Mouse (Mus musculus) liver, adult 2 months (tissue): ENCODE data around the gene Loxl3. TPM values are rescaled to one million over a fixed set of nuclear protein-coding genes. Genes with fewer than 3 reads are reported as not detected.

Experiments
- DNase-seq: peaks from one replicate; pipeline ENCODE4 v3.0.0-alpha.2; 2011; ENCODE audit warnings: low read depth, low spot score; ENCODE audit errors: extremely low read depth
- H3K27ac ChIP-seq: fragments of 200-500 bp; replicated peaks from 2 replicates; pipeline ENCODE4 v1.5.1; 2012; ENCODE audit warnings: low read depth, mild to moderate bottlenecking, control low read depth, inconsistent platforms, low read length; ENCODE audit not compliant: insufficient read depth
- H3K27me3 ChIP-seq: fragments of 200-500 bp; 2 replicates; pipeline ENCODE4 v1.6.1; 2012; ENCODE audit warnings: mild to moderate bottlenecking, moderate library complexity, low read length, inconsistent platforms; ENCODE audit not compliant: control insufficient read depth, insufficient read depth
- H3K36me3 ChIP-seq: fragments of 200-500 bp; 2 replicates; pipeline ENCODE4 v1.6.1; 2012; ENCODE audit warnings: low read length, inconsistent platforms; ENCODE audit not compliant: control insufficient read depth, insufficient read depth
- H3K4me1 ChIP-seq: fragments of 200-500 bp; 2 replicates; pipeline ENCODE4 v1.6.1; 2011; ENCODE audit warnings: low read length; ENCODE audit not compliant: control insufficient read depth, insufficient read depth
- H3K4me3 ChIP-seq: fragments of 200-500 bp; 2 replicates; pipeline ENCODE4 v1.5.1; 2011; ENCODE audit warnings: low read depth, mild to moderate bottlenecking, control low read depth, low read length, moderate library complexity; ENCODE audit not compliant: insufficient read depth
- H3K79me2 ChIP-seq: fragments of 200-500 bp; 2 replicates; pipeline ENCODE4 v1.6.1; 2012; ENCODE audit warnings: inconsistent platforms, mild to moderate bottlenecking, low read length, moderate library complexity; ENCODE audit not compliant: control insufficient read depth, insufficient read depth
- H3K9ac ChIP-seq: fragments of 200-500 bp; 2 replicates; pipeline ENCODE4 v1.6.1; 2012; ENCODE audit warnings: low read depth, mild to moderate bottlenecking, control low read depth, inconsistent platforms, low read length
- CTCF ChIP-seq: fragments of 200-500 bp; IDR thresholded peaks from 2 replicates; pipeline ENCODE4 v1.5.1; 2011; ENCODE audit warnings: low read depth, low read length, control low read depth
- POLR2A ChIP-seq: fragments of 200-500 bp; IDR thresholded peaks from 2 replicates; pipeline ENCODE4 v1.6.1; 2011; ENCODE audit warnings: low read length, control low read depth; ENCODE audit not compliant: insufficient read depth; ENCODE audit errors: extremely low read depth
- WGBS: fragments of 180-500 bp; shearing (Covaris S2); methylation state at CpG from one replicate; pipeline ENCODE4 v1.1.7; 2018; 5-methylcytosine and 5-hydroxymethylcytosine counted together
- polyA plus RNA-seq: library from polyadenylated mRNA; depleted of rRNA; stranded (reverse); fragments of >200 nt; gene quantifications from 2 replicates; pipeline ENCODE4 v1.2.3, GENCODE M21; 2012
- total RNA-seq: library from RNA; depleted of rRNA; stranded (reverse); fragments of >200 nt; gene quantifications from 2 replicates; pipeline ENCODE4 v1.2.3, GENCODE M21; 2014

Gene Loxl3
- total and polyA plus RNA-seq, 2 experiments: 1.1 to 1.3 TPM

- Histone ChIP-seq H3K27me3 (no peaks in the 10 kb centered on the region), H3K27ac (no peak overlapping the region), H3K79me2 (no peaks in the 10 kb centered on the region), H3K4me1 (peaks cover 5% of the 10 kb centered on the region; the same call in 1 of the 2 replicates), H3K4me3 (no peak overlapping the region), H3K36me3 (no peaks in the 10 kb centered on the region), H3K9ac (no peak overlapping the region)
- TF ChIP-seq CTCF: no peak
- no peak for TF ChIP-seq POLR2A
- WGBS: 38% methylated on average over 5 of the region's 5 CpGs
- no peak for DNase-seq
Observed at GRCm38 (mm10) chr6:83034463-83035055, 586 bp downstream of the Loxl3 start.

DNA sequence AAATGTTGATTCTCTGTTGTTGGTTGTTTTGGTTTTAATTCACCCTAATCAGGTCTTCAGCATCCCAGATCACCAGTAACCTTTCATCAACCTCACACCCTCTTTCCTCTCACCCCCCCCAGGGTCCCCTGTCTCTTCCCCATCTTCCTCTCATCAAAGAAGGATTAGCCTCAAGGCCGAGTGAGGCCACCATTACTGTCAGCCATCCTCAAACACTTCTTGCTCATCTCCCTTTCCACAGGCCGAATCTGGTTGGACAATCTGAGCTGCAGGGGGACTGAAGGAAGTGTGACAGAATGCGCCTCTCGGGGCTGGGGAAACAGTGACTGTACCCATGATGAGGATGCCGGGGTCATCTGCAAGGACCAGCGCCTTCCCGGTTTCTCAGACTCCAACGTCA, 3.2 kb downstream of the Loxl3 start:
- Histone ChIP-seq H3K9ac (no peak overlapping the region), H3K4me3 (no peak overlapping the region), H3K27ac (no peak overlapping the region), H3K36me3 (no peaks in the 10 kb centered on the region), H3K4me1 (peaks cover 5% of the 10 kb centered on the region; the same call in 1 of the 2 replicates), H3K27me3 (no peaks in the 10 kb centered on the region), H3K79me2 (no peaks in the 10 kb centered on the region)
- DNase-seq: no peak
- 92% methylated on average over 8 of the region's 8 CpGs for WGBS
- TF ChIP-seq POLR2A: no peak
- no peak for TF ChIP-seq CTCF

DNA sequence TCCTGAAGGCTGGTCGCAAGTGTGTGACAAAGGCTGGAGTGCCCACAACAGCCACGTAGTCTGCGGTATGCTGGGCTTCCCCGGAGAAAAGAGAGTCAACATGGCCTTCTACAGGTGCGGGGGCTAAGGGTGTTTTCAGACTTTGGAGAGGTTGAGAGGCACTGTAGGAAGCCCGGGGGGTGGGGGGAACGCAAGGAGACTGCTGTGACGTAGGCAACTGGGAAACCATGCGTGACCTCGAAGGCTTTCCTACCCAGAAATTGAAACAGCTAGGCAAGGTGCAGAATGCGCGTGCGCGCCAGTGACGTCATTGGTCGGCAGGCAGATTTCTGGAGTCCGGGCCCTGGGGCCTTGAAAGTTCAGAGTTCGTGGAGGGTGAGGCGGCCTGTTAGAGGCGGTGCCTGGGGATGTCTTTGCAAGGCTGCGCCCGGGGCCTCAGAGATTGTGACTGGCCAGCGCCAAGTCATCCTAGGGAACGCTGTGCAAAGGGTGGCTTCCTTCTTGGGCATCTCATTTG, 4.6 kb downstream of the Loxl3 start:
- Histone ChIP-seq H3K9ac (peak overlapping the region; percentile 17; the same call in 1 of the 2 replicates), H3K27me3 (no peaks in the 10 kb centered on the region), H3K4me3 (peak overlapping the region; percentile 2), H3K36me3 (no peaks in the 10 kb centered on the region), H3K4me1 (peaks cover 5% of the 10 kb centered on the region; the same call in 1 of the 2 replicates), H3K27ac (no peak overlapping the region), H3K79me2 (no peaks in the 10 kb centered on the region)
- DNase-seq: peak; percentile 78
- 9% methylated on average over 24 of the region's 24 CpGs for WGBS
- TF ChIP-seq POLR2A: no peak
- TF ChIP-seq CTCF: no peak

DNA sequence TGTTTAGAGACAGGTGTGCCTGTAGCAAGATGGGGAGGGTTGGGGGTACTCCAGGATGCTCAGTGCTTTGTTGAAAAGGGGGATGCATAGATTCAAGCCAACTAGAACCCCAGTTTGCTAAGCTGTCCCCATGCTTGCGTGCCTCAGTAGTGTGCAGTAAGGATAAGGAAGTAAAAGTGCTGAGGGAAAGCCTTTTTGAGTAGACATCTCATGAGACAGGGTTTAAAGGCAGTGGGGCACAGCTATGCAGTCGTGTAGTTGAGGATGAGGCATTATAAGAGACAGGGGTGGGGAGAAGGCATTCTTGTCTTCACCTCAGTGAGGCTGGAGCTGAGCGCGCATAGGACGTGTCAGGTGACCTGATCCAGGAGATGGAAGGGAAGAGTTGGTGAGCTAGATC, 6.6 kb downstream of the Loxl3 start:
- Histone ChIP-seq H3K79me2 (no peaks in the 10 kb centered on the region), H3K27ac (no peak overlapping the region), H3K9ac (no peak overlapping the region), H3K27me3 (no peaks in the 10 kb centered on the region), H3K36me3 (no peaks in the 10 kb centered on the region), H3K4me3 (no peak overlapping the region), H3K4me1 (peaks cover 5% of the 10 kb centered on the region; the same call in 1 of the 2 replicates)
- TF ChIP-seq CTCF: no peak
- no peak for TF ChIP-seq POLR2A
- WGBS: 83% methylated on average over 5 of the region's 5 CpGs
- DNase-seq: no peak

DNA sequence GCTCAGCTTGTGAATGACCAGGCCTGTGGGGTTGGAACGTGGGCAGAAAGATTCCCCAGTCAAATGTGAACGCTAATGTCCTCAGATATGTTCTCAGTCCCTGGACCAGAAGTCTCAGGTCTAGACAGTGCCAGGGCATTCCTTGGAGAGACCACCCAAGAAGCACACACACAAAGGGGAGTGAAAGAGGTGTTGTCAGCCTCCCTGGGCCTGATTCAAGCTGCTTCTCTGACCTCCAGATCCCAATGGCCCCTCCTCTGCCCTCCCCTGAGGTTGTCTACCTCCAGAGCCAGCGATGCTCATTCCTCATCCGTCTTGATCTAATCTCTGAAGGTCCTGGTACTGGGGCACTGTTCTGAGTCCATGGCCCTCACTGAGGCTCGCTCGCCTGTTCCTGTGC, 9.6 kb downstream of the Loxl3 start:
- Histone ChIP-seq H3K9ac (no peak overlapping the region), H3K4me1 (peaks cover 2% of the 10 kb centered on the region; the same call in 1 of the 2 replicates), H3K27ac (no peak overlapping the region), H3K4me3 (no peak overlapping the region), H3K27me3 (no peaks in the 10 kb centered on the region), H3K79me2 (no peaks in the 10 kb centered on the region), H3K36me3 (no peaks in the 10 kb centered on the region)
- 90% methylated on average over 6 of the region's 6 CpGs for WGBS
- TF ChIP-seq CTCF (no peak), POLR2A (no peak)
- DNase-seq: no peak

DNA sequence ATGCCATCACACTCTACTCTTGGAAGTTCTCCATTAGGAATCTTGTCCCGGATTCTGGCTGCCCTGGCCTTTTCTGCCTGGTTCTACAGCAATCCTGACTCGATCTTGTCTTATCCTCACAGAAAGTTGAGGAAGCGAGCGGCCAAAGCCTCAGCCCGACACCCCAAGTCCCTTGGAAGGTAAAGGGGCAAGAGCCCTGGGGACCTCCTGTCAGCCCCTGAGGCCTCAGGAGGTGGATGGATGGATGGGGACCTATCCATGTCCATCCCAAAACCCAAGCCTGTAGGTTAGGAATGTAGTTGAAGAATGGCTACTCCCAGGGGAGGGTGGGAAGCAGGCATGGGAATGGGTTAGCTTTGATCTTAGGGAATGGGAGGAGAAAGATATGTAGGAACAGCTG, 10.0 kb downstream of the Loxl3 start:
- no peak for DNase-seq
- Histone ChIP-seq H3K79me2 (no peaks in the 10 kb centered on the region), H3K27ac (no peak overlapping the region), H3K9ac (no peak overlapping the region), H3K4me1 (no peaks in the 10 kb centered on the region), H3K36me3 (no peaks in the 10 kb centered on the region), H3K27me3 (no peaks in the 10 kb centered on the region), H3K4me3 (no peak overlapping the region)
- TF ChIP-seq POLR2A (no peak), CTCF (no peak)
- WGBS: 95% methylated on average over 5 of the region's 5 CpGs
